Mouse (Mus musculus) frontal cortex, postnatal 10 days (tissue): ENCODE results near the gene Mcpt1.
"Not testable (repeated sequence)": the region's sequence is repeated elsewhere in the genome, so short reads cannot be mapped to it uniquely, and the experiment has no call there.

ENCODE experiments used
- DNase-seq, 2 experiments: peaks; one replicate each; pipeline ENCODE4 v3.0.0; 2022; ENCODE audit warnings: low spot score in 2 of 2, mixed read lengths in 1 of 2

Mcpt1 gene

GRCm38 (mm10) chr14:56017671-56018070, at the start of gene Mcpt1:
Mcpt1 (plus strand) TSS chr14:56017971.
- not testable (repeated sequence) for DNase-seq

GRCm38 (mm10) chr14:55987464-55987863, 30.3 kb upstream of the Mcpt1 start:
- not testable (repeated sequence) for DNase-seq

GRCm38 (mm10) chr14:56013147-56013546, 4.6 kb upstream of the Mcpt1 start:
- DNase-seq, result no peak

GRCm38 (mm10) chr14:56013924-56014323, 3.8 kb upstream of the Mcpt1 start:
- DNase-seq, result no peak

- DNase-seq, result no peak
These were observed 1.7 kb downstream of the Mcpt1 start for GRCm38 (mm10) chr14:56019446-56019845.

- not testable (repeated sequence) for DNase-seq
These were observed 3.5 kb downstream of the Mcpt1 start for GRCm38 (mm10) chr14:56021305-56021704.

- not testable (repeated sequence) for DNase-seq
These were observed 12.6 kb downstream of the Mcpt1 start, which contains the start of gene Mcpt9 for GRCm38 (mm10) chr14:56030395-56030794. Mcpt9 (minus strand) TSS chr14:56030495.

GRCm38 (mm10) chr14:56034433-56034832, 16.7 kb downstream of the Mcpt1 start:
- no peak for DNase-seq

GRCm38 (mm10) chr14:56041792-56042191, 24.0 kb downstream of the Mcpt1 start, which contains the start of gene Mcpt2:
Mcpt2 (plus strand) TSS chr14:56042041.
- DNase-seq, result not testable (repeated sequence)

GRCm38 (mm10) chr14:56055408-56055807, 37.6 kb downstream of the Mcpt1 start:
- DNase-seq, result no peak

GRCm38 (mm10) chr14:56057722-56058121, 40.0 kb downstream of the Mcpt1 start:
- no peak for DNase-seq

- not testable (repeated sequence) for DNase-seq
These were observed 44.4 kb downstream of the Mcpt1 start, which contains the start of gene Mcpt4 for GRCm38 (mm10) chr14:56062213-56062612. Mcpt4 (minus strand) TSS chr14:56062313.
